Mouse (Mus musculus) frontal cortex, adult 2 months (tissue): ENCODE data around the gene Auts2. TPM values are rescaled to one million over a fixed set of nuclear protein-coding genes. Genes with fewer than 3 reads are reported as not detected.

Experiments used
- DNase-seq, 2 experiments: peaks; one replicate each; pipeline ENCODE4 v3.0.0; 2022; ENCODE audit warnings: low spot score in 1 of 2; ENCODE audit errors: extremely low spot score in 1 of 2
- polyA plus RNA-seq: library from polyadenylated mRNA; depleted of rRNA; stranded (reverse); fragments of >200 nt; gene quantifications from 2 replicates; pipeline ENCODE4 v1.2.3, GENCODE M21; 2012

The Auts2 gene
- polyA plus RNA-seq, 1 experiment = 45.1 TPM

DNA sequence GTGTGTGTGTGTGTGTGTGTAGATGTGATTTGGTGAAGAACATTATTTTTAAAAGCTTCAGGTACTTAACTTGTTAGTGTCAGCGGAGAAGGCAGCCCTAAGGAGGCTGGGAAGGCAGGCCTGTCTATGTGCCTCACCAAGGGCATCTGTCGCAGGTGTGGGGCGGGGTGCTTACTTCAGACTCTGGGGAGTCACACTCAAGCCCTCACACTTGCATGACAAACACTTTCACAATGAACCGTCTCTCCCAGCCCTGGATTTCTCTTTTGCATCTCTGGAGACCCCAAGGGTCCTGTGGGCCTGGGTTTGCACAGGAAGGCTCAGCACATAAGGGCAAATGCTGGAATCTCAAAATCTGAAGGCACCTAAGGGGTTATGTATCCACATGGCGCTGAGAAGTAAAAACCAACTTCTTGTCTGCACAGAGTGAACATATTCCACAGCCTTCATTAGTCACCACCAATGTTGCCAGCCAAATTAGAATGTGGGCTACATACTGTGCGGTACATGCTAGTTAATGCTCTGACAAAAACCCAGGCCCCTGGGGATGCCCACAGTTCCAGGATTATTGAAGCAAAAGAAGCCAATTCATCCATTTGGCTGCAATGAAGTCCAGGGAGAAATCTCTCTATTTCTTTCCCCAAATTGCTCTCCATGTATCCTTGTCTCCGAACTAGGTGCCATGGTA, 1093.8 kb downstream of the Auts2 start:
- peak in 1 of 2 experiments; percentile 27 for DNase-seq

DNA sequence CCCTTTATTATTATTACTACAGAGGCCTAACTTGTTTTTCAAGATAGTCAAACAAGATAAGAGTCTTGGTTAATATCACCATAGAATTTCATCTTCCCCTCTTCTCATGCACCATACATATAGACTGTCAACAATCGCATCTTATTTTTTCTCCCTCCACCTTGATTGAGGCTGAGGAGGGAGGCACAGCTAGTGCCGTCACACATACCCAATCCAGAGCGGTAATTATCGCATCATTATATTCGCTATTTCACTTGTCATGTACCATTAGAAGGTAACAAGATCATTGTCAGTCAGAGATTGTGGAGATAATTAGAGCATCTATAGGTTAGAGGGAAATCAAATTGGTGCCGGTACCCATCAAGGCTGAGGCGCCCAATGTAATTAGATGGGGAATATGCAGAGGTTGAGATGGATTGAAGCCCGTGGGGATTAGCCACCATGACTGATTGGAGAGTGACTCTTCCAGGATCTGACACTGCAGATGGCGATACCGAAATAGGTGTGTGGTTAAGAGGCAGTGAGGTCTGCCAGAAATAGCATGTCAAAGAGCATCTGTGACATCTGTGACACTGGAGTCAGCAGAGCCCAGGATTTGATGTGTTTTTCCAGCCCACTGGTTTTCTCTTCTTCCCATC, 1107.8 kb downstream of the Auts2 start:
- DNase-seq = no peak

DNA sequence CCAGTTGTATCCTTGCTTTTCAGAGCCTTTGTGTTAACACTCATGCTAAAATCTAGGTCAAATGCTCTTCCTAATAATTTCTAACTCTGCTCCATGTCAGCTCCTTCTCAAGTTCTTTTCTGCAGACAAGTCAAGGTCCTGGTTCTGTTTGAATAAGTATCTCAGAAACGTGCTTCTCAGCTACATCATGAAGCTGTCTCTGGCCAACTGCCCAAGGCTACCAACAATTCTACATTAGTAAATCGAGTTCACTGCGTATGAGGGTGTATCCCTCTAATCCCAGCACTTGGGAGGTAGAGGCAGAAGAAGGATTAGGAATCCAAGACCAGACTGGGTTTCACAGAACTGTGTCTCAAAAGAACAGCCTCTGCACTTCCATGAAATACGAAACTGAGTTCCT, 1109.9 kb downstream of the Auts2 start:
- DNase-seq = no peak

DNA sequence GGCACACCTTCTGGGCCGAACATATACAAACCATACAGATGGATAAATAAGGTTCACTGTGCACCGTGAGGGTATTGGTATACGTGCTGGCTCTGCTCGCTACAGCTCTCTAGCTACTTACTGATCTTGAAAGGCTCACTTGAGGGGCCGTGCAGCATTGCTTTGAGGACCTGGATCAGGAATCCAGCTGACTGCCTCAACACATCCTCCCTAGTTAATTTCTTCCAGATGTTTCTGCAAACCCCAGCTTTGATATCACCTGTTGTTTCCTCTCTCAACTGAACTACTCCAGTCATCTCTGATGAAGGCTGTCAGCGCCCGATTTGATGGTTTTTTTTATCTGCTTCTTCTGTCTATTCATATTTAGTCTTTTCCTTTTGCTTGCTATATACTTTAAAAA, 1111.2 kb downstream of the Auts2 start:
- no peak for DNase-seq

DNA sequence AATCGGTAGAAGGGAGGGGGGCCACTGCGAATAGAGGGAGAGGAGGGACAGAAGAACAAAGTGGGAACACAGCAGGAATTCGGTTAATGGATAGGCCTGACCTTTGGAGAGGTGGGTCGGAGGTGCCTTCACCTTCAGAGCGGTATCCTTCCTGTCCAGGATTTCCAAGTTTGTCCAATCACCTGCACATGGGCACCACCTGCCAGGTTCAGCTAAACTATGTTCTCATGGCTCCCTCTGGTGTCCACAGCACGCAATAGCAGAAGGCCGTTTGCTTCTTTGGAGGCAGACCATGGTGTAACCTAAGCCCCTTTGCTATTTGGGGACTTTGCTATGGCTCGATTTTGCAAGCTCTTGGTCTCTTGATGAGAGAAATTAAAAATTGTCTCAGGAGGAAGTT, 1113.0 kb downstream of the Auts2 start:
- DNase-seq = peak; percentile 46 to 88

DNA sequence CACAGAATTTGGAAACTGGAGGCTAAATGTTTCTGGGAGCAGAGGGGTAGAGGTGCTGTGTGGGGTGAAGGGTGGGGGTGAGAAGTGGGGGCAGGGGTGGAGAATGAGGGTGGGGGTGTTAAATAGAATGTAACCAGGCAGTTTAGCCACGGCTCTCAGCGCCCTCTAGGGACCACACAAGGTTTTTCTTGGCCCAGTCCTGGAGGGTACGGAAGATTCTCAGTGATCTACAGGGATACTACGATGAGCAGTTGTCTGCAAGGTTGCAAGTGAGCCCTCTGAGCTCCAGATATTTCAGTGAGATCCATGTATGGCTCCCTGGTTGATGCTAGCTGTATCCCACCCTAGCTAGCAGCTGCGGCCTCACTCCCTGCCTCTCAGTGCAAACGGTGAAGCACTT, 1113.6 kb downstream of the Auts2 start:
- DNase-seq = no peak

DNA sequence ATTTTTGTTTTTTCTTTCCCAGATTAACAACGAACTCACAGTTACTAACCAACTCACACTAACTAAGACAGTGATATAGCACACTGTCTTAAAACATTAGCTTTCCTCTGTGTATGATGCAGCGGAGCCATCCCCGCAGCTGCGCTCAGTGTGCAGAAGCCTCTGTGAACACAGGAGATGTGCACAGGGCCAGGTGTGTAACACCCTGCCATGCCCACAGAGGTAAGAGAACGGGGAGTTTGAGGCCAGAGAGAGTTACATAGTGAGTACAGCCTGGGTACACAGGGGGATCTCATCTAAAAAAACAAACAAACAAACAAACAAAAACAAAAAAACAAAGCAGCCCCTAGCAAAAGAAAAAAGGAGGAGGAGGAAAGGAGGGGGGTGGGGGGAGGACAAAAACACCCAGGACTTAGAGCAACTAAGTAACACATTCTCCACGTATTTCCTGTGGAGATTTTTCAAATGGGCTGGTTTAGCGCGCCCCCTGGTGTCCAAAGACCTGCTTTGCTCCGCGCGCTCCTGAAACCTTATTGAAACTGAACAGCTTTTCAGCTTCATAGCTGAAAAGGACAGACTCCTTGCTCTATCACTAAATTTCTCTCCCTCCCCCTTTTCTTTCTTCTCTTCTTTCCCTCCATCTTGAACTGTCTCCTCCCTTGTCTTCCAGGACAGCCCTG, 1115.3 kb downstream of the Auts2 start:
- DNase-seq = peak in 1 of 2 experiments; percentile 93

DNA sequence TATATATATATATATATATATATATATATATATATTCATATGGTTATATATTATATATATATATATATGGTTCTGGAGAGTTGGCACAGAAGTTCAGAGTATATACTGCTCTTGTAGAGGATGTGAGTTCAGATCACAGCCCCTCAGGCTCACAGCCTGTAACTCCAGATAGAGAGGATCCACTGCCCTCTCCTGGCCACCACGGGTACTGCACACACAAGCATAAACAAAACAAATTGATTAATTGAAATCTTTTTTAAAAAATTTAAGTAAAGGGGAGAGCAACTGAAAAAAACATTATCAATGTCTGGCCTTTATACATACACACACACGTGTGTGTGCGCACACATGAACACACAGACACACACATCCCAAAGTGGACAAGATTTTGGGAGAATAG, 1120.4 kb downstream of the Auts2 start:
- DNase-seq = no peak

DNA sequence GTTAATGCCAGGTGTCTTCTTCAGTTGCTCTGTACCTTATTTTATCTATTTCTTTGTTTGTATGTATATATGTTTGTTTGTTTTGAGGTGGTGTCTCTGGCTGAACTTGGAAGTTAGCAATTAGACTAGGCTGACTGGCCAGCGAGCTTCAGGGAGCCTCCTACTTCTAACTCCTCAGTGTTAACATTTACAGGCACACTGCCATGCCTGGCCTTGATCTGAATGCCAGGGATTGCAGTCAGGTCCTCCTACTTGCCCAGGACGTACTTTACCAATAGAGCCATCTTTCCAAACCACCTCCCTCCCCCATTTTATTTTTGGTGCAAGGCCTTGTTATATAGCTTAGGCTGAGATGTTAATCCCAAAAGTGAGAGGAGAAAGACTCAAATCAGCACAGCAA, 1122.7 kb downstream of the Auts2 start:
- no peak for DNase-seq

DNA sequence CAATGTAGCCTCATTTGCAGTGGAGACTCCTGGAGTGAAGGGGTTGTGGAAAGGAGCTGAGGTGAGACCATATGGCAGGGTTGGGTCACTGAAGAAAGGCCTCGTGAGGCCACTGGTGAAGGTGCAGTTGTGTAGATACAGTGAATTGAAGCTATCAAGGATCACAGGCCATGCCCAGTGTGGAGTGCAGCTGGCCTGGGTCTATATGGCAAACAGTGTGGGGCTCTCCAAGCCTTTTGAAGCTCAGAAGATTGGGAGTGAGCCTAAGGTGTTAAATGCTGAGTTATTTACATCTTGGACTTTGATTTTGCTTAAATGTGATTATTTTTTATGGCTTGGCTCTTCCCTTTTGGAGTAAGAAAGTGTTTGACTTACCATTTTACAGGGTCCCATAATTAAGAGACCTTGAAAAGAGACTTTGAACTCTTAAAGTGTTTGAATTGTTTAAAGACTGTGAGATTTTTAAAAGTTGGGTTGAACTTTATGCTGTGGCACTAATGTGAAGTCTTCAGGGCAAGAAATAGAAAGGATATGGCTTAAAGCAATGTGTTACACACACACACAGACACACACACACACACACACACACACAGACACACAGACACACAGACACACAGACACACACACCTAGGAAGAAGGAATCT, 1127.1 kb downstream of the Auts2 start:
- no peak for DNase-seq

DNA sequence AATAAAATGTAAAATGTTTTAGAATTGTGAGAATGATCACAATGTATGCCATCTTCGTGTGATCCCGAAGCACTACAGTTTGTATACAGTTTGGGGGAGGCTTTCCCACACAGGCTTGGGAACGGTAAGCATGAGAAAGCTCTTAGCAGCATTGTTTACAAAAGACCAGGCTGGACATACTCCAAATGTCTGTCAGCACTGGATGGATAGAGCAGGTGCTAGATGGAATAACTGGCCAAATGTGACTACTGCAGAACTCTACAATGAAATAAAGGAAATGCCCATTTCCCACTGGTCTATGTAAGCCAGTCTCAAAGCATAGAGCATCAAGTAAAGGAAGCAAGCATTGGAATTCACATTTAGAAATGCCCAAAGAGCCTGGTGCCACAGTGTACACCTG, 1144.9 kb downstream of the Auts2 start:
- DNase-seq = no peak

DNA sequence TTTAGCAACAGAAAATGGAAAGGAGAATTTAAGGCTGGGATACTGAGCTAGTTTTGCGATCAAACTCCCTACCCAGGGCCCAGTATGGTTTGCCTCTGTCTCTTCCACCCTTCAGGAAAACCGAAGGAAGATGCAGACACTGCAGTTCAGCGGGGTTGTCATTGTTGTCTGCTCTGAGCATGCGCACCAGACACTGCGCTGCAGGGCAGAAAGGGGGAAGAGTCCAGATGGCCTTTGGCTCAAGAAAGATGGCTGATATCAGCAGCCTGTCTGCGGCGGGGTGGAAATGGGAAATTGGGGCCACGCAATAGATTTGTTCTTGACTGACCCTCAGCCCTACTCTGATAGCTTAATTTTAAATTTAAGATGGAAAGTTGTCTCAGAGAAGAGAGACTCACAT, 1147.4 kb downstream of the Auts2 start:
- no peak for DNase-seq
